Mouse (Mus musculus) MEL-GATA-1-ER (cell line): ENCODE measurements at regions not wholly inside any gene's neighbourhood (a gene's known extent, or its start where the extent isn't known, plus 50 kb on each side); places are given as distances from the start of the nearest gene placed in this dataset.
A peak's percentile ranks its signal among the peaks of the same experiment; 100 is the strongest.

Source experiments
- DNase-seq: peaks from one replicate; pipeline ENCODE4 v3.0.0-alpha.2; 2012; ENCODE audit warnings: low read depth; ENCODE audit errors: extremely low read depth

DNA sequence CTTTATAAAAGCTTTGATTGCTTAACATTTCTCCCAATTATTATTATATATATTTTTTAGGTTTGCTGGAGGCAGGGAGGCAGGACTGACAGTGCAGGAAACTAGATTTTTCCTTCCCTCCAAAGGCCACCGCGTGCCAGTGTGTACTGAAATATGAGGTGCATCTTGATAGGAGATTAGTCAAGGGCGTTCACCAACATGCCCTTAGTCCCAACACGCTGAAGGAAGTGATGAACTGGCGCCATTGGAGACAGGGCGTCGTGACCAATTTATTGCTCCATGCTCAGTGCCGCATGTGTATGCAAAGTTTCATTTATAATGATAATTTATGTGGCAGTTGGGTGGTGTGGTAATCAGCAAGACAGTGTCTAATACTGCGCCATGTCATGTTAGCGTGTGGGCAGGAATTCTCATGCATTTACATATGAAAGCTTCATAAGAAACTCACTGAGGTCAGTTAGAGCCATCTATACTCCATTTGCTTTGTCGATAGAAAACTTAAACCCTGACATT, 66.2 kb downstream of the Isl1 start:
- DNase-seq = no peak

DNA sequence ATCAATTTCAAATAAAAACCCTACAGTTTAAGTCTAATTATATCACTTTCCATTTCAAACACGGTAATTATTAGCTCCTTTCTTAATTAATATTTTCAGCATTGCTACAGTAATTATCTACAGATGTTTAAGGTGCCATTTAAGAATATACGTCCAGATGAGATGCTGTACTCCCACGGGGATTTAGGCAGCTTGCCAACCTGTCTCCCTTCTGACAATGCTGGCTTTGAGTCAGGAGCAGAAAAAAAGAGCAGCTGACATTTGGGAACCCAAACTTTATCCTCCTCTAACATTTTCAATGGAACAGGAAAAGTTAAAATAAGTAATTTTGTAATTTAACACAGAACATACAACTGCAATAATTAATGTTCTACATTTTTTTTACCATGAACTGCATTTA, 94.4 kb downstream of the Isl1 start:
- DNase-seq = no peak

DNA sequence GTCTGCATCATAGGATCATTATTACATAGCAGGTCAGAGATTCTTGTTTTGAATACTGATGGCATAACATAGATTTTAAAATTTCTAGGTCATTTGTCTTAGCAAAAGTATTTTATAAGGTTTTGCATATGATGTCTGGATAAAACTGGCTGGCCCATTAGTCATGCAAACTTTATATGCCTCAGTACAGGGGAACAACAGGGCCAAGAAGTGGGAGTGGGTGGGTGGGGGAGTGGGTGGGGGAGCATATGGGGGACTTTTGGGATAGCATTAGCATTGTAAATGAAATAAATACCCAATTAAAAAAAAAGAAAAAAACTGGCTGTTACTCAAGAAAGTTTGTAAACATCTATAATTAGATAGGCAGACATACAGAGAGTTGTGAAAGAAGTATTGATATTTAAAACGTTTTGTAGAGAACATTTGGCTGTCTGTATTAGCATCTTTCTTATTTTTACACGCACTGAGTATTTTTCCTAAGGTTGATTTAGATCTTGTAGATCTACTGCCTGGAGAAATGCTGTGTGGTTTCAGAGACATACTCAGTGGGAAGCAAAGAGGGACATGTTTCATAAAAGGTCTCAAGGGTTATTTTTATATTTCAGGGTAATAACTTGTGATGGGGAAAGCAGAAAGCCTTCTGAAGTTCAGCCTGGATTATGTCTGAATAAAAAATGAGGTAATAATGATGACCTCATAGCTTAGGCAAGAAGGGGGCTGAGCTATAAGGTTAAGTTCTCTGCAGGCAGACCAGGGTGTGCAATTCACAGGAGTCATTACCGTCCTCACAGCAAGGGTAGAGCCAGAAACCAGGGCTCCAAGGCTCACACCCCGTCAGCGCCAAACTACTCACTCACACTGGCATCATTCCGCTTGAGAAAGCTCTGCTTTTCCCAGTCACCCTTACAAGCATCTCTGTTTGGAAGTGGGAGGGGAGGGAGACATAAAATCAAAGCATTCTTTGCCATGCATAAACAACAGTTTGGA, 95.4 kb downstream of the Isl1 start:
- no peak for DNase-seq

DNA sequence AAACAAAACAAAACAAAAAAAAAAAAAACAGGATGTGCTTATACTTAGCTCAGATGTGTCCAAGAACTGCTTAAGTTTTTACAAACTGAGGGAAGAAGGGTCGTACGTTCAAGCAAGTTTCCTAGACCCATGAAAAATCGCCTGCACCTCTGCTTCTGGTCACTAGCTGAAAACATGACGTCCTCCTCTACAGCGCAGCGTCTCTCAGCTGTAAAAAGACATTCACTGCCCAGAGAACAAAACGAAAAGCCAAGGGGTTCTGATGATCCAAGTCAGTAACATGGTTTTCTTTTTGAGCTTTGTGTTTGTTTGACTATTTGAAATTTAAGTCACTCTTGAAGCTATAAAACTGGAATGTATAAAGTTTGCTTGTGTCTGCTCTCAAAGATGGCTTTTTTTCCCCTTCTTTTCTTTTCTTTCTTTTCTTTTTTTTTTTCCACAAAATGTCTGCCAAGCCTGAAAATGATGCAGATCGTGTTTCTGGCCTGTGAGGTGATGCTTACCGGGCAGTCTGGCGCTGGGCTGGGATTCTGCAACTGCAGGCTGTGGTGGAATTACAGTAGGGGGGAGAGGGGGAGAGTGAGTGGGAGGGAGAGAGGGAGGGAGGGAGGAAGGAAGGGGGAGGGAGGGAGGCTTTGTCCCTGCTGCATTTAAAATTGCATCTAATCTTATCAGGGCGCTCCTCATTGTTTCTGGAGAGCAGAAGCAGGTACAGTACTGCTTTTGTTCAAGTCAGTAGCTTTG, 108.1 kb downstream of the Isl1 start:
- peak; percentile 10 for DNase-seq

DNA sequence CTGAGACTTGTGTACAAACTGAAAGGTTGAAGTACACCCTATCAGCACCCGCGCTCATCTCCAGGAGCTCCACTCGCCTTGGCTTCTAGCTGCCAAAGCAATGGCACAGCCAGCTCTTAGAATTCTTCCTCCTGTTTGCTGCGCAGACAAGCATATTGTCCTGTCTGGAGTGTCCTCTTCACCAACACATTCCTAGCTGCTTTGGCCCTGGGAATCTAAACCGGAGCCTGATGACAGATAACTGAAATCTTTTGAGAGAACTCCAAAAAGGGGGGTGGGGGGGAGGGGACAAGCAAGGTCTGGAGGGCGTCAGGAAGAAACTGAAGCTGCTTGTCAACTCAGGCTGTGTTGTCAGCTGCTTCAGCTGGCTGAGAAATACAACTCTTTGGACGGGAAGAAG, 122.4 kb downstream of the Isl1 start:
- DNase-seq = no peak

DNA sequence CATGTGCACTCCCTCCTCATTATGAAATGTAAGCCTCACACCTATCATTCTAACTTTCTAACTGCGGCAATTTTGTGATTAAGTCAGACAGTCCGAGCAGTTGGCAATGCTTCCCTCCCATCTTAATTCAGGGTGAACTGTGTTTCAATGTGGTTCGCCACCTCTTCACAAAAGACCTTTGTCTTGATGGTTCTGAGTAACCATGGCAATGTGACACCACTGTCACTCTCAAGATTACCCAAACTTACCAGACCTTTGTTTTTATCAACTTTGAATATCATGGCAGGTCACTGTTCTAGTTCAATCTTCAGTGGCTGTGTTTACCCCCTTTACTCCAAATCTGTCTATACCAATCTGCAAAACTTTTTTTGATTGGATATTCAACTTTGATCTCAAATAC, 131.7 kb downstream of the Isl1 start:
- no peak for DNase-seq

- DNase-seq = no peak
These were observed 134.5 kb downstream of the Isl1 start for GRCm38 (mm10) chr13:116174976-116175375.

- no peak for DNase-seq
These were observed 135.6 kb downstream of the Isl1 start for GRCm38 (mm10) chr13:116173866-116174265.

DNA sequence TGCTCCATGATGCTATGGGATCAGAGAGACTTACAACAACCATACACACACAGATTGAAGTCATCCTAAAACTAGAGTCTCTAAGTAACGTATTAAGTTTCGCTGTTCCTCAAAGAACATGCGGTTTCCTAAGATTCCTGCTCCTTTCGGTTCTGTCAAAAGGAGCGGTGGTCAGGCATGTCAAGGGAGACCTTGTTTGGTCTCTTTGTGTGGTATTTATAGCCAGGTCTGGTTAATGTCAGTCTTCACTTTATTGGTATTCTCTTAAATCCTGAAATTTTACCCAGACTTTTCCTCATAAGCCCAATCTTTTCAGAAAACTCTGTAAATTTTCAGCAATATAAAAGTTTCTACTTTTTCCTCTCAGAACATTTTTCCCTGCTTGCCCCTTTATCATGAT, 166.5 kb downstream of the Isl1 start:
- DNase-seq = no peak

- no peak for DNase-seq
These were observed 190.8 kb downstream of the Isl1 start for GRCm38 (mm10) chr13:116118664-116119063.

- DNase-seq = no peak
These were observed 198.3 kb downstream of the Isl1 start for GRCm38 (mm10) chr13:116111032-116111808.

- no peak for DNase-seq
These were observed 198.9 kb downstream of the Isl1 start for GRCm38 (mm10) chr13:116110578-116110977.

DNA sequence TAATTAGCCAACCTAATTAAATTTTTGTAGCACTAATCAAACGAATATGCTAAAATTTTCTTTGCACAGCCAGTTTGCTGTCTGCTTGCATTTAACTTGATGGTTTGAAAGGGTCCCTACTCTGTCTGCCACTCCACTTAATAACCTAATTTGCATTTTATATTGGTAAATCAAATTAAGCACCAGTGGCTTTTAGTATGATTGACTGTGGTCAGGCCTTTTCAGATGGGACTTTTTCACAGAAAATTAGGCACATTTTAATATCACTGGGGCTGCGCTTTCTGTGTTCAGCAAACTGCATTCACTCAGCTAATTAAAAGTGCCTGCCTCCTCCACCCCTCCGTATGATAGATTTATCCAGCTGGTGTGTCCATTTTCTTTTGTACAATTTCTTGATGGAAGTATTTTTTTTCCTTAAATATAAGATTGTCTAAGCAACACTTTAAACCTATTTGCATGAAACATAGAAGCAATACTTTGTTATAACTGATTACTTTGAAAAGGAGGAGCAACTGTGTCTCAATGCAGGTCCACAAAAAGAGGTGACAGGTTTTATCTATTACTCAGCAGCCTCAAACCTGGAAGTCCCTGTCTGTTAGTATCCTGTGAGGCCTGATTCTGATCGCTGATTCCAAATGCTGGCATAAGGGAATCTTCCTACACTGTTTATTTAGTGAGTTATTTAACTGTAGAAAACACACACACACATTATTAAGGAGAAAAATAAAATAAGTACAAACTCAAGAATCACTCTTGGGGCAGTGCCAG, 221.8 kb downstream of the Isl1 start:
- no peak for DNase-seq

- no peak for DNase-seq
These were observed 222.3 kb downstream of the Isl1 start for GRCm38 (mm10) chr13:116087140-116087539.

GRCm38 (mm10) chr13:116056976-116057647, 252.4 kb downstream of the Isl1 start:
- DNase-seq = no peak

- DNase-seq = no peak
These were observed 253.3 kb downstream of the Isl1 start for GRCm38 (mm10) chr13:116056112-116056652.

DNA sequence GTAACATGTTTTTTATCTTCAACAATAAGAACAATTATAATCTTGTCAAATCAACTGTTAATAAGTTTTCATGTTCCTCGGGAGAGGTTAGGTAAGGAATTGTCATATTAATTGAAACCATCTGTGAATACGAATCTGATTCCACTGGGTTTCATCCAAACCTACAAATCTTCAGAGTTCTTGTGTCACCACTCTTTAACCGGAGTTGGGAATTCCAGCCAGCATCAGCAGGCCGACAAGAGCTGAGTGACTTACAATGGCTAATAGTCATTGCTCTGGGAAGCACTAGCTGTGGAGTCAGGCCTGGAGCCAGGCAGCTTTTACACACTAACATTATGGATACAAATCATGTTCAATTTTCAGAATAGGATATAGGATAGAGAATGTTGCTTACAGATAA, 273.3 kb downstream of the Isl1 start:
- DNase-seq = no peak

- no peak for DNase-seq
These were observed 279.3 kb downstream of the Isl1 start for GRCm38 (mm10) chr13:116030152-116030720.

DNA sequence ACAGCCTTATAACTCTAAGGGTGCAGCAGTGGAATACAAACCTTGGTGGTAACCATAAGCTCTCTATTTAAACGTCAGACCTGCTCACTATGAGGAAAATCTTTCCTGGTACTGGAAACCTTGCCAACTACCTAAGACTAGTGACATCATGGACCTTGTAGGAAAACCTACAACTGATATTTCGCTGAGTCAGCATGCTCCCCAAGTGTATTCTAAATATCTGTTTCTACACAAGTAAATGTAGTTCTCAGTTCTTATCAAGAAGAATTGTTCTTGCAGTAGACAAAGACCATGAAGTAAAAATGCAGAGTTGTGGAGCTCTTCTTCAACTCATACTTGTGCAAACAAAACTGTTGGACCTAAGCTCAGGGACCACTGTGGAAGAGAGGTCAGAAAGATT, 280.9 kb downstream of the Isl1 start:
- no peak for DNase-seq

- DNase-seq = no peak
These were observed 282.3 kb downstream of the Isl1 start for GRCm38 (mm10) chr13:116027147-116027546.
